Mouse (Mus musculus): ENCODE measurements around the gene Rnf212b. TPM values are rescaled to one million over a fixed set of nuclear protein-coding genes. Genes with fewer than 3 reads are reported as not detected.

The Rnf212b gene
- total RNA-seq, 1 experiment: 1.9 TPM

DNA sequence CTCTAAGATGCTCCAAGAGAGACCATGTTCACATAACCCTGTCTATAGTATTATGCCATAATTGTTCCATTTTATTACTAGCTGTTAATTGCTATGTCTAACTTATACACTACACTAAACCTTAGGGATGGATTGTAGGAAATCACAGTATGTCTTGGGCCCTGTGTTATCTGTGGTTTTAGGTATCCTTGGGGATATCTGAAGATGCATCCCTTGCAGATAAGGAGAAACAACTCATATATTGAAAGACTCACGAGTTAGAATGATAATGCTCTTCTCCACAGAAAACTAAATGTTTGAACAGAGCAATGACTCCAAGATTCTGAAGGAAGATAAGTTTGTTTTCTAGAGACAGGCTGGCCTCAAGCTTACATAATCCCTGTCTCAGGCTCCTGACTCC lies 20.6 kb upstream of the Rnf212b start:
- H3K36me3 ChIP-seq (ENCODE audit: control insufficient read depth, insufficient read depth, low read length, poor library complexity, severe bottlenecking): no peaks in the 10 kb centered on the region
- in situ Hi-C loops (cut with MboI; ENCODE audit: low sequenced_read_pairs in 2 of 2, unreplicated experiment in 2 of 2): no loop called here
- H3K9ac ChIP-seq (ENCODE audit: insufficient read depth, low read depth, low read length, poor library complexity, severe bottlenecking): no peak overlapping the region

DNA sequence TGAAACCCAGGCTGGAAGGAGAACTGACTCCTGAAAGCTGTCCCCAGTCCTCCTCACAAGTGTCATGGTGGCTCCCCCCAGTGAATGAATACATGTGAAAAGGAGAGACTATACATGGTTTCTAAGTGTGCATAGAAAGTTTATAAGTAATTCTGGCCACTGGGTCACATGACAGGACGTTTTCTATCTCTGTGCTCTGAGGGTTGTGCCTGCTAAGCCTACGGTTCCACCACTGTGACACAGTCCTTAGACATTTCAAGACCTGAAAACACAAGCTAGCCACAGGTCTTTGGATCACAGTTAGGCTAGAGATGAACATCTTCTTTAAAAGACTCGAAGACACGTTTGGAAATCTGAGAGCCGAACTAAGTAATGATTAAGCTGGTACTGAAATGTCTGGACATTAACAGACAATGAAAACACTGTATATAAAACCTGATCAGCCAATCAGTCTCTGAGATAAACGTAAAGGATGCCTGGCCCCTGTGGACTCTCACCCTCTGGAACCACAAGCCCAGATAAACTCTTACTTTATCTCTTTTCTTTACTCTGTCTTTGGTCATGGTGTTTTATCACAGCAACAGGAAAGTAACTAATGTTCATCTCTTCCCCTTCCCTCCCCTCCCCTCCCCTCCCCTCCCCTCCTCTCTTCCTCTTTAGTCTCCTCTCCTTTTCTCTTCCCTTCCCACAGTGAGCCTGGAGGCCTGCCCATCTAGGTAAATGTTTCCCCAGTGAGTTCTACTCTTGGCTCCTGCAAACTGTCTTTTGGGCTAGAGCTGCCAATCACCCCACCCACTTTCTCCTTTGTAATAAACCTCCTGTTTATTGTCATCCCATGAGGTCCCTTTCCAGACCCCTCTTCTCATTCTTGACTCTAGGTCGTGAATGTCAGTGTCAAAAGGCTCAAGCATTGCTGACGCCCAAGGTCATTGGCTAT lies 19.8 kb upstream of the Rnf212b start:
- in situ Hi-C loops (cut with MboI; ENCODE audit: low sequenced_read_pairs in 2 of 2, unreplicated experiment in 2 of 2): no loop called here
- no peak overlapping the region for H3K9ac ChIP-seq (ENCODE audit: insufficient read depth, low read depth, low read length, poor library complexity, severe bottlenecking)
- H3K4me1 ChIP-seq (ENCODE audit: control insufficient read depth in 2 of 2, insufficient read depth in 2 of 2, low read length in 2 of 2, poor library complexity in 1 of 2): peaks cover 2% of the 10 kb centered on the region in 2 experiments; a peak in 1 of 4 replicates
- no peaks in the 10 kb centered on the region for H3K9me3 ChIP-seq (ENCODE audit: control insufficient read depth, insufficient read depth, low read depth, low read length)
- DNase-seq (ENCODE audit: low read depth, low spot score): no peak
- no peak for TF ChIP-seq ZNF384 (IDR thresholded peaks at IDR 0.05; ENCODE audit: low read depth, low read length)
- TF ChIP-seq HCFC1 (IDR thresholded peaks at IDR 0.05; ENCODE audit: borderline replicate concordance, insufficient read depth, low read length): no peak
- no peak for TF ChIP-seq ZC3H11A (IDR thresholded peaks at IDR 0.05; ENCODE audit: borderline replicate concordance, low read depth, low read length)
- no peak for TF ChIP-seq CHD2 (IDR thresholded peaks at IDR 0.05; ENCODE audit: low read depth, low read length)
- TF ChIP-seq MAFK (IDR thresholded peaks at IDR 0.05; ENCODE audit: insufficient read depth, low read depth, low read length): no peak
- H3K4me3 ChIP-seq (ENCODE audit: insufficient read depth in 1 of 2, low read depth in 1 of 2, low read length in 2 of 2, poor library complexity in 1 of 2, severe bottlenecking in 1 of 2): no peak overlapping the region
- no peak overlapping the region for H3K27ac ChIP-seq (ENCODE audit: insufficient read depth, low read depth, low read length, poor library complexity, severe bottlenecking)
- H3K36me3 ChIP-seq (ENCODE audit: control insufficient read depth, insufficient read depth, low read length, poor library complexity, severe bottlenecking): no peaks in the 10 kb centered on the region

More for the DNA sequence above, 20.6 kb upstream of the Rnf212b start:
- no peak overlapping the region for H3K4me3 ChIP-seq (ENCODE audit: insufficient read depth in 1 of 2, low read depth in 1 of 2, low read length in 2 of 2, poor library complexity in 1 of 2, severe bottlenecking in 1 of 2)
- TF ChIP-seq ZNF384 (IDR thresholded peaks at IDR 0.05; ENCODE audit: low read depth, low read length) (no peak), HCFC1 (IDR thresholded peaks at IDR 0.05; ENCODE audit: borderline replicate concordance, insufficient read depth, low read length) (no peak), MAFK (IDR thresholded peaks at IDR 0.05; ENCODE audit: insufficient read depth, low read depth, low read length) (no peak), ZC3H11A (IDR thresholded peaks at IDR 0.05; ENCODE audit: borderline replicate concordance, low read depth, low read length) (no peak), CHD2 (IDR thresholded peaks at IDR 0.05; ENCODE audit: low read depth, low read length) (no peak)
- DNase-seq (ENCODE audit: low read depth, low spot score): no peak
- H3K4me1 ChIP-seq (ENCODE audit: control insufficient read depth in 2 of 2, insufficient read depth in 2 of 2, low read length in 2 of 2, poor library complexity in 1 of 2): peaks cover 2% of the 10 kb centered on the region in 2 experiments; a peak in 1 of 4 replicates
- no peak overlapping the region for H3K27ac ChIP-seq (ENCODE audit: insufficient read depth, low read depth, low read length, poor library complexity, severe bottlenecking)
- H3K9me3 ChIP-seq (ENCODE audit: control insufficient read depth, insufficient read depth, low read depth, low read length): no peaks in the 10 kb centered on the region

DNA sequence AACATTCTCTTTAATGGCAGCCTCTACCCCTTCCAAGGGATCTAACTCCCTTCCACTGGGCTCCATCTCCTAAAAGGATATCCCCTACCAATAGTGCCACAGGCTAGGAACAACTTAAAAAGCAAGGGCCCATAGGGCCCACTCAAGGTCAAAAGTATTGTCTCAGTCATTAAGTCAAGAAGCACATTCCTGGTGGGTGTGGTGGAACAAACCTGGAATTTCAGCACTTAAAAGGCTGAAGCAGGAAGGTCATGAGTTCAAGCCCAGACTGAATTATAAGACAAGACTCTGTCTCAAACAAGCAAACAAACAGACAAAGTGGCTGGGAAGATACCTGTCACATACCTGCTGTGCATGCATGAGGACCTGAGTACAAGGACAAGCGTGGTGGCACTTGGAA lies 18.0 kb upstream of the Rnf212b start:
- H3K27ac ChIP-seq (ENCODE audit: insufficient read depth, low read depth, low read length, poor library complexity, severe bottlenecking): no peak overlapping the region
- in situ Hi-C loops (cut with MboI; ENCODE audit: low sequenced_read_pairs in 2 of 2, unreplicated experiment in 2 of 2): no loop called here
- H3K9me3 ChIP-seq (ENCODE audit: control insufficient read depth, insufficient read depth, low read depth, low read length): no peaks in the 10 kb centered on the region
- DNase-seq (ENCODE audit: low read depth, low spot score): no peak
- no peak overlapping the region for H3K4me3 ChIP-seq (ENCODE audit: insufficient read depth in 1 of 2, low read depth in 1 of 2, low read length in 2 of 2, poor library complexity in 1 of 2, severe bottlenecking in 1 of 2)
- no peaks in the 10 kb centered on the region for H3K36me3 ChIP-seq (ENCODE audit: control insufficient read depth, insufficient read depth, low read length, poor library complexity, severe bottlenecking)
- TF ChIP-seq ZNF384 (IDR thresholded peaks at IDR 0.05; ENCODE audit: low read depth, low read length) (no peak), MAFK (IDR thresholded peaks at IDR 0.05; ENCODE audit: insufficient read depth, low read depth, low read length) (no peak), CHD2 (IDR thresholded peaks at IDR 0.05; ENCODE audit: low read depth, low read length) (no peak), HCFC1 (IDR thresholded peaks at IDR 0.05; ENCODE audit: borderline replicate concordance, insufficient read depth, low read length) (no peak), ZC3H11A (IDR thresholded peaks at IDR 0.05; ENCODE audit: borderline replicate concordance, low read depth, low read length) (no peak)
- H3K4me1 ChIP-seq (ENCODE audit: control insufficient read depth in 2 of 2, insufficient read depth in 2 of 2, low read length in 2 of 2, poor library complexity in 1 of 2): peaks cover 2% of the 10 kb centered on the region in 2 experiments; a peak in 1 of 4 replicates
- no peak overlapping the region for H3K9ac ChIP-seq (ENCODE audit: insufficient read depth, low read depth, low read length, poor library complexity, severe bottlenecking)

DNA sequence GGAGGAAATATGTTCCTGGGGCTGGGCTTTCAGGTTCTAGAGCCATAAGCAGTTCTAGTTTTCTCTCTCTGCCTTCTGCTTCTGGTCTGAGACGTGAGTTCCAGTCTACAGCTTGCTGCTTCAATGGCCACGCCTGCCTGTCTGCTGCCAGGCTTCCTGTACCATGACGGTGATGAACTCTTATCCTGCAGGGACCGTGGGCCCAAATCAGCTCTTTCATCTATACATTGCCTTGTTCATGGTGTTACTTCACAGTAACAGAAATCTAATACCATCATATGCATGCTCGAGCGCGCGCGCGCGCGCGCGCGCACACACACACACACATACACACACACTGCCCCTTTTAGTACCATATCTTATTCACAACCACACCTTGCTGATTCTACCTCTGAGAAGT lies 17.2 kb upstream of the Rnf212b start:
- TF ChIP-seq ZC3H11A (IDR thresholded peaks at IDR 0.05; ENCODE audit: borderline replicate concordance, low read depth, low read length) (no peak), HCFC1 (IDR thresholded peaks at IDR 0.05; ENCODE audit: borderline replicate concordance, insufficient read depth, low read length) (no peak), MAFK (IDR thresholded peaks at IDR 0.05; ENCODE audit: insufficient read depth, low read depth, low read length) (no peak), ZNF384 (IDR thresholded peaks at IDR 0.05; ENCODE audit: low read depth, low read length) (no peak), CHD2 (IDR thresholded peaks at IDR 0.05; ENCODE audit: low read depth, low read length) (no peak)
- no peak overlapping the region for H3K4me3 ChIP-seq (ENCODE audit: insufficient read depth in 1 of 2, low read depth in 1 of 2, low read length in 2 of 2, poor library complexity in 1 of 2, severe bottlenecking in 1 of 2)
- no peak overlapping the region for H3K9ac ChIP-seq (ENCODE audit: insufficient read depth, low read depth, low read length, poor library complexity, severe bottlenecking)
- H3K9me3 ChIP-seq (ENCODE audit: control insufficient read depth, insufficient read depth, low read depth, low read length): no peaks in the 10 kb centered on the region
- no peaks in the 10 kb centered on the region for H3K36me3 ChIP-seq (ENCODE audit: control insufficient read depth, insufficient read depth, low read length, poor library complexity, severe bottlenecking)
- no peak for DNase-seq (ENCODE audit: low read depth, low spot score)
- H3K27ac ChIP-seq (ENCODE audit: insufficient read depth, low read depth, low read length, poor library complexity, severe bottlenecking): no peak overlapping the region
- H3K4me1 ChIP-seq (ENCODE audit: control insufficient read depth in 2 of 2, insufficient read depth in 2 of 2, low read length in 2 of 2, poor library complexity in 1 of 2): peaks cover 2% of the 10 kb centered on the region in 2 experiments; a peak in 1 of 4 replicates
- in situ Hi-C loops (cut with MboI; ENCODE audit: low sequenced_read_pairs in 2 of 2, unreplicated experiment in 2 of 2): no loop called here

Measured in ES-E14 (cell line).